Mouse (Mus musculus) bone marrow macrophage, adult 2 months (primary cell): ENCODE measurements around the gene Pkig. TPM values are rescaled to one million over a fixed set of nuclear protein-coding genes. Genes with fewer than 3 reads are reported as not detected.
A peak's percentile ranks its signal among the peaks of the same experiment; 100 is the strongest.
"Not testable (repeated sequence)": the region's sequence is repeated elsewhere in the genome, so short reads cannot be mapped to it uniquely, and the experiment has no call there.

Source experiments
- H3K27ac ChIP-seq: 2 replicates; pipeline ENCODE4 v1.5.1; 2012; ENCODE audit warnings: low read depth, low read length; ENCODE audit not compliant: insufficient read depth
- H3K4me1 ChIP-seq: 2 replicates; pipeline ENCODE4 v1.6.1; 2012; ENCODE audit warnings: low read length; ENCODE audit not compliant: control insufficient read depth, insufficient read depth
- H3K4me3 ChIP-seq: 2 replicates; pipeline ENCODE4 v1.5.1; 2012; ENCODE audit warnings: mild to moderate bottlenecking, low read length, moderate library complexity; ENCODE audit not compliant: insufficient read depth
- CTCF ChIP-seq: IDR thresholded peaks from 2 replicates; pipeline ENCODE4 v1.5.1; 2012; ENCODE audit warnings: low read depth, mild to moderate bottlenecking, low read length, moderate library complexity
- POLR2A ChIP-seq: IDR thresholded peaks from 2 replicates; pipeline ENCODE4 v1.6.1; 2012; ENCODE audit warnings: mild to moderate bottlenecking, low read depth, low read length, borderline replicate concordance
- polyA plus RNA-seq: library from polyadenylated mRNA; stranded (reverse); fragments of >200 nt; gene quantifications from 2 replicates; pipeline ENCODE4 v1.2.4, GENCODE M21; 2012; ENCODE audit not compliant: missing spikeins, insufficient read depth, insufficient read length

Pkig gene
- polyA plus RNA-seq, 1 experiment: 83.8 TPM

DNA sequence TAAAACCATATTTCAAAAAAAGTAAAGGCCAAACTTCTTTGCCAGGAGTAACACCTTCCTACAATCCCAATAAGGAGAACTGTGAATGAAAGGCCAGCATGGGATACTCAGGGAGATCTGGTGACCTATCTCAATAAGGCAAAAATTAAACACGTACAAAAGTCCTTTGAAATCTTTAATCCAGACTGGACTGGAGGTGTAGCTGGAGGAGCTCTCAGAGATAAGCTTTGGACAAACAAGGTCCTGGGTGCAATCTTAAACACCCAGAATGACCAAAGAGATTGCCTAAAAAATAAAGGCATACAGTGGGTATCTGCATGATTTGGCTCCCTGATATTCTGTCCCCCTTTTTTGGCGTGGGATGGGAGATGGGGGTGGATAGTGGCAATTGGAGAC, 14.6 kb upstream of the Pkig start:
- TF ChIP-seq CTCF: no peak
- TF ChIP-seq POLR2A: no peak
- Histone ChIP-seq H3K4me3 (peak overlapping the region; percentile 78), H3K4me1 (peaks cover 36% of the 10 kb centered on the region), H3K27ac (peak overlapping the region; percentile 100)

- Histone ChIP-seq H3K4me3 (peak overlapping the region; percentile 78), H3K27ac (peak overlapping the region; percentile 100), H3K4me1 (peaks cover 32% of the 10 kb centered on the region)
- no peak for TF ChIP-seq CTCF
These were observed 14.1 kb upstream of the Pkig start for GRCm38 (mm10) chr2:163644047-163644446.

- Histone ChIP-seq H3K4me1 (peaks cover 28% of the 10 kb centered on the region), H3K4me3 (peak within 1 kb of the TSS; percentile 78), H3K27ac (peak within 1 kb of the TSS; percentile 100)
- TF ChIP-seq CTCF: no peak
- peak; percentile 91 for TF ChIP-seq POLR2A
These were observed 13.4 kb upstream of the Pkig start, which contains the start of gene Serinc3 for GRCm38 (mm10) chr2:163644575-163645385. Serinc3 (minus strand) TSS chr2:163645131.

DNA sequence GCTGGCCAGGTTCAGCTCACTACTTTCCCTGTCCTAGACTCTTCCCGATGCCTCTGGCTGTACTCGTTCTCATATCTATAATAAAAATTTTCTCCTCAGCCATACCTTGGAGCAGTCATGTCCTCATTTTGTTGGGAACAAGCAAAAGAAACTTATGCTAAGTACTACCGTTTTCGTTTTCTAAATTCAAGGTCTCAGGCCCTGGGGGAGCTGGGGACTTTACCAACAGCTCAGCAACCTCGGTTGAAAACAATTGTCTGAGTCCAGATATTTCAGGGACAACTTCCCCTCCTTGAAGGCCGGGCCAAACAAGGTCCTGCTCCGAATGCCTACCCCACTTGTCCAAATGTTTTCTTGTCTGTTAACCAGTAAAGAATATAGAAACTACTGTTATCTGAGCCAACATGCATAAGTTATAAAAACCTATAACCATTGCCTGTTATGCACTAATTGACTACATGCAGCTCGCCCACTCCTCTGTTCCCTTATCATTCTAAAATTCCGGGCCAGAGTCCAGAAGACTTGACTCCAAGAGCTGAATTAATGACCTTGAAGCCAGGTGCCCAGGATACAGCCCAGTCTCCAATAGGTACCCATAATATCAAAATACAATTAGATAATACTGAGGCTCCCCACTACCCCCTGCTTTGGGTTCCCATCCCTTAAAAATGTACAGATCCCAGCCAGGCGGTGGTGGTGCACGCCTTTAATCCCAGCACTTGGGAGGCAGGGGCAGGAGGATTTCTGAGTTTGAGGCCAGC, 12.3 kb upstream of the Pkig start:
- Histone ChIP-seq H3K4me1 (peaks cover 20% of the 10 kb centered on the region), H3K27ac (peak overlapping the region; percentile 98), H3K4me3 (0 out of 2 replicates have a peak overlapping the region, but pooled peaks have one; percentile 24)
- TF ChIP-seq CTCF: no peak
- TF ChIP-seq POLR2A: no peak

GRCm38 (mm10) chr2:163646461-163647080, 11.6 kb upstream of the Pkig start:
- Histone ChIP-seq H3K4me3 (no peak overlapping the region), H3K27ac (no peak overlapping the region; the same call in 1 of the 2 replicates), H3K4me1 (peaks cover 14% of the 10 kb centered on the region)
- TF ChIP-seq POLR2A (no peak), CTCF (no peak)

GRCm38 (mm10) chr2:163655699-163656098, 2.5 kb upstream of the Pkig start:
- not testable (repeated sequence) for H3K4me3 ChIP-seq, H3K27ac ChIP-seq
- peaks cover 13% of the 10 kb centered on the region for H3K4me1 ChIP-seq

DNA sequence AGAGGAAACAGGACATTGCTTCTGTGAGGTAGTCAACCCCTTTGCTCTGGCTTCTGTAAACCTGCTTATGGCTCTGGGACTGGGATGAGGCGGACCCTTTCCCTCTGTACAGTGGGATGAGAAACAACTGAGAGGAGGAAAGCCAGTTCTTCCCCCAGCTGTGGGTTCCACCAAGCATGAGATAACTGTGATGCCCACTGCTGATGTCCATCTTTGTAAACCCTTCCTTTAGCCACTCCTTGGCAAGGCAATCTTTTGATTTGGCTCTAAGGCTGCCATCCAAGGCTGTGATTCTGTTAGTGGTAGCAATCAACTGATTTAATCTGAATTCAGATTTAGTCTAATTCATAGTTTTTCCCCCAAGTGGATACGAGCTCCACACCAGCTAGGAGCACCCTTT, 700 bp upstream of the Pkig start:
- TF ChIP-seq CTCF (no peak), POLR2A (no peak)
- no peak overlapping the region for H3K4me3 ChIP-seq

GRCm38 (mm10) chr2:163658941-163659340, 755 bp downstream of the Pkig start:
- TF ChIP-seq CTCF: no peak
- TF ChIP-seq POLR2A: no peak
- Histone ChIP-seq H3K4me1 (peaks cover 41% of the 10 kb centered on the region), H3K27ac (peak overlapping the region; percentile 56), H3K4me3 (peak overlapping the region; percentile 88)

More for the DNA sequence above, 700 bp upstream of the Pkig start:
- peaks cover 30% of the 10 kb centered on the region for H3K4me1 ChIP-seq
- no peak overlapping the region for H3K27ac ChIP-seq

GRCm38 (mm10) chr2:163659431-163659830, 1.2 kb downstream of the Pkig start:
- Histone ChIP-seq H3K4me3 (peak overlapping the region; percentile 88), H3K27ac (peak overlapping the region; percentile 56), H3K4me1 (peaks cover 46% of the 10 kb centered on the region)
- TF ChIP-seq POLR2A: no peak
- no peak for TF ChIP-seq CTCF
